Mouse (Mus musculus) liver, adult 2 months (tissue): ENCODE data around the gene Ankrd24.

Source experiments
- CTCF ChIP-seq: fragments of 200-500 bp; IDR thresholded peaks from 2 replicates; pipeline ENCODE4 v1.5.1; 2011; ENCODE audit warnings: low read depth, low read length, control low read depth
- POLR2A ChIP-seq: fragments of 200-500 bp; IDR thresholded peaks from 2 replicates; pipeline ENCODE4 v1.6.1; 2011; ENCODE audit warnings: low read length, control low read depth; ENCODE audit not compliant: insufficient read depth; ENCODE audit errors: extremely low read depth

DNA sequence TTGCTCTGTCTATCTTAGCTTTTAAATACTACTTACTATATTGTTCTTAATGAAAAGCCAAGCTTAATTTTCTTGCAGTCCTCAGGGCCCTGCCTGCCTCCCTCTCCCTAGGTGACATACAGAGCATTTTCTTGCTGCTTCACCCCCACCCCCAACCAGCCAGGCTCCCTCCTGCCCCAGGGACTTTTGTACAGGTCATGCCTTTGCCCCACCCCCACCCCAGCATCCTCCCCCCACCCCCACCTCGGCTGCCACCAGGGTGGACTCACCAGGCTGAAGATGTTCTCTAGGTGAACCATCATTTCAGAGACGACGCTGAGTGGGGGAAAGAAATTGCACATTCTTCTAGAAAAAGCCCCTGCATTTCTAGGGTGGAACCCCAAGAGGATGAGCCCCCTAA, 30.0 kb upstream of the Ankrd24 start:
- TF ChIP-seq CTCF (no peak), POLR2A (no peak)
